30 mouse cellular contexts compared by ENCODE assay signal in the genomic region with DNA sequence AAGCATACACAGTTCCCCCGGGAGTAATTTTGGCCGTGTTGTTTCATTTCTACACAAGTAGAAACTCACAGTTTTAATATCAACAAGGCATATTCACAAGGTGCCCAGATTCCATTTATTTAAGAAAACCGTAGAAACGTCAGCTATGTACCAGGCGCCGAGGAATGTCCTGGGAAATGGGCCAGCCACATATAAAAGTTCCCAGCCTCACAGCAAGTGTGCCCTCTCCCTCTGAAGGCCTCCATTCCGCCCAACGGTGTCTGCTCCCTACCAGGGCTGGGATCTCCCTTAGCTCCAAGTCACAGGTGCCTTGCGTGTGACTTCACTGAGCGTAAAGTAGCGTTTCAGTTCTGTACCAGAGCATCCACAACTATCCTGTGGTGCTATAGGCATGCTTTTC.
DNase-seq lines count a peak whose midpoint lies in the region; ATAC-seq and TF ChIP-seq lines count a peak whose summit lies in the region.
"Had no signal": no experiment of that assay in that cellular context is flagged by ENCODE, and none has a peak within 500 bp of the region (broad histone marks: within the 10 kb centered on the region; RNA-seq: fewer than 3 reads in every experiment).

No protein-coding gene starts in this region.

- intact Hi-C loops in left cerebral cortex, postnatal 14 days (cut with DNase I) = no loop called here

- no peak overlapping the region for H3K9ac ChIP-seq in limb, embryonic 13.5 days
- no peak overlapping the region for H3K9ac ChIP-seq in limb, embryonic 14.5 days (ENCODE audit: low read depth, low read length, severe bottlenecking)
- no peak overlapping the region for H3K9ac ChIP-seq in stomach, postnatal 0 days (ENCODE audit: low read length)
- H3K9ac ChIP-seq: embryonic facial prominence, embryonic 13.5 days; forebrain, postnatal 0 days; heart, embryonic 12.5 days; heart, embryonic 15.5 days; hindbrain, embryonic 14.5 days had no signal

- H3K4me1 ChIP-seq in limb, embryonic 13.5 days = peaks cover 13% of the 10 kb centered on the region
- H3K4me1 ChIP-seq in limb, embryonic 10.5 days = no peaks in the 10 kb centered on the region
- H3K4me1 ChIP-seq in limb, embryonic 14.5 days (ENCODE audit: control insufficient read depth, insufficient read depth, low read length) = peaks cover 4% of the 10 kb centered on the region; the same call in 1 of the 2 replicates
- no peaks in the 10 kb centered on the region for H3K4me1 ChIP-seq in stomach, postnatal 0 days (replicated peaks; ENCODE audit: control insufficient read depth, insufficient read depth)
- H3K4me1 ChIP-seq: embryonic facial prominence, embryonic 10.5 days; embryonic facial prominence, embryonic 13.5 days; heart, embryonic 12.5 days had no signal

- H3K27me3 ChIP-seq in limb, embryonic 13.5 days = peaks cover 22% of the 10 kb centered on the region; the same call in 1 of the 2 replicates
- peaks cover 9% of the 10 kb centered on the region; the same call in 1 of the 2 replicates for H3K27me3 ChIP-seq in limb, embryonic 10.5 days (ENCODE audit: low read depth, poor library complexity, severe bottlenecking)
- no peaks in the 10 kb centered on the region; the same call in 1 of the 2 replicates for H3K27me3 ChIP-seq in limb, embryonic 14.5 days (ENCODE audit: control insufficient read depth, insufficient read depth, low read length)
- H3K27me3 ChIP-seq in stomach, postnatal 0 days (ENCODE audit: control insufficient read depth, insufficient read depth, low read length) = no peaks in the 10 kb centered on the region
- H3K27me3 ChIP-seq: heart, embryonic 15.5 days had no signal

- DNase-seq in limb, embryonic 10.5 days (ENCODE audit: low spot score) = no peak
- DNase-seq in fibroblast of lung, adult 2 months (ENCODE audit: low read depth) = peak; percentile 32
- DNase-seq in limb, embryonic 14.5 days (ENCODE audit: low spot score) = peak; percentile 62
- DNase-seq in stomach, postnatal 0 days (ENCODE audit: low spot score) = no peak
- no peak for DNase-seq in left cerebral cortex, postnatal 14 days (ENCODE audit: low spot score in 2 of 2)
- DNase-seq: adrenal gland, adult 8-10 months; adrenal gland, postnatal 25 days; cerebellum, adult 11-12 months; cerebellum, adult 8-10 months; cerebellum, postnatal 10 days; cerebellum, postnatal 36 days; embryo, embryonic 11 days; forebrain, postnatal 0 days; gastrocnemius, adult 2 months; gastrocnemius, postnatal 14 days; heart, adult 18-20 months; heart, postnatal 10 days; heart, postnatal 36 days had no signal

- H3K9me3 ChIP-seq in limb, embryonic 13.5 days = no peaks in the 10 kb centered on the region
- H3K9me3 ChIP-seq in limb, embryonic 10.5 days (replicated peaks) = no peaks in the 10 kb centered on the region
- H3K9me3 ChIP-seq in limb, embryonic 14.5 days (ENCODE audit: control insufficient read depth, low read length) = no peaks in the 10 kb centered on the region
- H3K9me3 ChIP-seq in stomach, postnatal 0 days (ENCODE audit: control insufficient read depth, low read length) = no peaks in the 10 kb centered on the region
- H3K9me3 ChIP-seq: embryonic facial prominence, embryonic 10.5 days; embryonic facial prominence, embryonic 13.5 days; forebrain, embryonic 10.5 days; heart, embryonic 12.5 days; heart, embryonic 15.5 days; hindbrain, embryonic 10.5 days had no signal

- no peak for TF ChIP-seq POLR2A in limb, embryonic 14.5 days (IDR thresholded peaks at IDR 0.05; ENCODE audit: borderline replicate concordance, extremely low read depth, insufficient read depth, insufficient read length)

- H3K27ac ChIP-seq in limb, embryonic 13.5 days = no peak overlapping the region
- no peak overlapping the region for H3K27ac ChIP-seq in limb, embryonic 10.5 days
- no peak overlapping the region for H3K27ac ChIP-seq in limb, embryonic 14.5 days (replicated peaks; ENCODE audit: low read depth, low read length)
- no peak overlapping the region for H3K27ac ChIP-seq in stomach, postnatal 0 days (replicated peaks)
- H3K27ac ChIP-seq: embryonic facial prominence, embryonic 10.5 days; embryonic facial prominence, embryonic 13.5 days; forebrain, embryonic 10.5 days; gastrocnemius, adult 2 months; heart, embryonic 15.5 days; hindbrain, embryonic 10.5 days; hindbrain, embryonic 14.5 days had no signal

- H3K36me3 ChIP-seq in limb, embryonic 13.5 days = no peaks in the 10 kb centered on the region
- H3K36me3 ChIP-seq in limb, embryonic 10.5 days = no peaks in the 10 kb centered on the region
- no peaks in the 10 kb centered on the region for H3K36me3 ChIP-seq in limb, embryonic 14.5 days (ENCODE audit: control insufficient read depth, insufficient read depth, low read length)
- no peaks in the 10 kb centered on the region for H3K36me3 ChIP-seq in stomach, postnatal 0 days (ENCODE audit: control insufficient read depth, insufficient read depth, low read length)
- H3K36me3 ChIP-seq: embryonic facial prominence, embryonic 10.5 days; embryonic facial prominence, embryonic 13.5 days; forebrain, embryonic 10.5 days; heart, embryonic 12.5 days; heart, embryonic 15.5 days; hindbrain, embryonic 10.5 days had no signal

- no peak overlapping the region for H3K4me3 ChIP-seq in limb, embryonic 13.5 days
- H3K4me3 ChIP-seq in limb, embryonic 10.5 days = no peak overlapping the region
- no peak overlapping the region for H3K4me3 ChIP-seq in limb, embryonic 14.5 days (replicated peaks; ENCODE audit: low read length)
- no peak overlapping the region for H3K4me3 ChIP-seq in stomach, postnatal 0 days (ENCODE audit: low read depth, low read length)
- H3K4me3 ChIP-seq: embryonic facial prominence, embryonic 10.5 days; embryonic facial prominence, embryonic 13.5 days; erythroblast, embryonic 14.5 days; forebrain, embryonic 10.5 days; gastrocnemius, adult 2 months; heart, embryonic 12.5 days; heart, embryonic 15.5 days; hindbrain, embryonic 10.5 days had no signal

- H3K4me2 ChIP-seq in limb, embryonic 13.5 days (replicated peaks) = no peak overlapping the region
- H3K4me2 ChIP-seq in limb, embryonic 14.5 days (replicated peaks; ENCODE audit: low read depth, low read length, severe bottlenecking) = no peak overlapping the region
- no peak overlapping the region for H3K4me2 ChIP-seq in stomach, postnatal 0 days (replicated peaks; ENCODE audit: low read depth)
- H3K4me2 ChIP-seq: embryonic facial prominence, embryonic 13.5 days; heart, embryonic 12.5 days; heart, embryonic 15.5 days; hindbrain, embryonic 14.5 days had no signal

- ATAC-seq in limb, embryonic 13.5 days (ENCODE audit: low FRiP score, low read depth) = peak; percentile 59; the same call in 1 of the 2 replicates
- 0 out of 2 replicates have a peak, but pooled peaks have one; percentile 30 for ATAC-seq in limb, embryonic 14.5 days (ENCODE audit: low FRiP score, low read depth)
- ATAC-seq in stomach, postnatal 0 days (ENCODE audit: low FRiP score, low TSS enrichment) = peak; percentile 54; the same call in 1 of the 2 replicates
- ATAC-seq: activated CD4-positive, CD25-positive, alpha-beta regulatory T cell, adult 4 months; CD4-positive, CD25-positive, alpha-beta regulatory T cell, adult 4 months; forebrain, embryonic 14.5 days; forebrain, postnatal 0 days had no signal

- no peak for TF ChIP-seq CTCF in stomach, postnatal 0 days (IDR thresholded peaks at IDR 0.05; ENCODE audit: low read depth)

- no peak for TF ChIP-seq EP300 in stomach, postnatal 0 days (optimal IDR thresholded peaks at IDR 0.05)

- WGBS in limb, embryonic 13.5 days = 51% methylated on average over 11 of the region's 11 CpGs
- WGBS in limb, embryonic 10.5 days = 93% methylated on average over 11 of the region's 11 CpGs
- WGBS in limb, embryonic 14.5 days = 48% methylated on average over 11 of the region's 11 CpGs
- WGBS in stomach, postnatal 0 days = 71% methylated on average over 11 of the region's 11 CpGs

Comparison
In these comparisons a context has a peak if more than half of its experiments do, and no peak if none do; other contexts are left out.
1. DNase-seq: peak in fibroblast of lung, adult 2 months (single experiment) and limb, embryonic 14.5 days (single experiment); none in limb, embryonic 10.5 days (single experiment), stomach, postnatal 0 days (single experiment) and left cerebral cortex, postnatal 14 days (0 of 2).
2. Peak in every context shown above with its lines, with median percentiles within 50 percentile points of each other: ATAC-seq.